Mouse (Mus musculus) 416B (cell line): ENCODE data around the gene Timeless.
A peak's percentile ranks its signal among the peaks of the same experiment; 100 is the strongest.
"Not testable (repeated sequence)": the region's sequence is repeated elsewhere in the genome, so short reads cannot be mapped to it uniquely, and the experiment has no call there.

Experiments used
- DNase-seq: peaks from one replicate; pipeline ENCODE4 v3.0.0; 2011; ENCODE audit warnings: low read depth

The Timeless gene

GRCm38 (mm10) chr10:128255925-128256324 lies 24.1 kb downstream of the Timeless start:
- no peak for DNase-seq

GRCm38 (mm10) chr10:128256328-128256727 lies 24.5 kb downstream of the Timeless start:
- DNase-seq, result peak; percentile 90

- DNase-seq, result peak; percentile 74
Observed at GRCm38 (mm10) chr10:128258953-128259352, 27.1 kb downstream of the Timeless start.

- no peak for DNase-seq
Observed at GRCm38 (mm10) chr10:128259946-128260345, 28.1 kb downstream of the Timeless start.

- DNase-seq, result not testable (repeated sequence)
Observed at GRCm38 (mm10) chr10:128260376-128260775, 28.5 kb downstream of the Timeless start.

GRCm38 (mm10) chr10:128262300-128262699 lies 30.4 kb downstream of the Timeless start:
- no peak for DNase-seq

- DNase-seq, result no peak
Observed at GRCm38 (mm10) chr10:128263393-128264310, 31.8 kb downstream of the Timeless start.

GRCm38 (mm10) chr10:128268371-128268770 lies 36.5 kb downstream of the Timeless start, which contains the start of gene Apof:
Gene Apof, plus strand, starts transcription at chr10:128268671.
- no peak for DNase-seq

- DNase-seq, result no peak
Observed at GRCm38 (mm10) chr10:128269206-128269910, 37.5 kb downstream of the Timeless start.

GRCm38 (mm10) chr10:128270287-128270841 lies 38.5 kb downstream of the Timeless start, which contains the start of gene Stat2:
Gene Stat2, plus strand, starts transcription at chr10:128270559.
- peak; percentile 99 for DNase-seq

GRCm38 (mm10) chr10:128270866-128271265 lies 39.0 kb downstream of the Timeless start:
- DNase-seq, result peak; percentile 64

- peak; percentile 59 for DNase-seq
Observed at GRCm38 (mm10) chr10:128271883-128272282, 40.0 kb downstream of the Timeless start.

GRCm38 (mm10) chr10:128272819-128273439 lies 41.1 kb downstream of the Timeless start:
- DNase-seq, result not testable (repeated sequence)

- not testable (repeated sequence) for DNase-seq
Observed at GRCm38 (mm10) chr10:128275374-128275773, 43.5 kb downstream of the Timeless start.

- DNase-seq, result no peak
Observed at GRCm38 (mm10) chr10:128278158-128278557, 46.3 kb downstream of the Timeless start.

- DNase-seq, result no peak
Observed at GRCm38 (mm10) chr10:128280943-128281342, 49.1 kb downstream of the Timeless start.

GRCm38 (mm10) chr10:128281682-128282081 lies 49.8 kb downstream of the Timeless start:
- no peak for DNase-seq

GRCm38 (mm10) chr10:128282886-128283450 lies 51.1 kb downstream of the Timeless start:
- no peak for DNase-seq

- peak; percentile 69 for DNase-seq
Observed at GRCm38 (mm10) chr10:128283604-128284579, 52.0 kb downstream of the Timeless start.

- DNase-seq, result not testable (repeated sequence)
Observed at GRCm38 (mm10) chr10:128290594-128290993, 58.7 kb downstream of the Timeless start.
